Mouse (Mus musculus) ovary, adult 18-20 months (tissue): ENCODE measurements around the gene Arfgap3.
A peak's percentile ranks its signal among the peaks of the same experiment; 100 is the strongest.

Experiments used
- DNase-seq: peaks from one replicate; pipeline ENCODE4 v3.0.0; 2022; ENCODE audit warnings: low spot score, mixed read lengths

The Arfgap3 gene

GRCm38 (mm10) chr15:83251176-83252004, 98.7 kb downstream of the Arfgap3 start, which contains the start of gene A4galt:
A4galt (minus strand) TSS chr15:83251774.
- peak; percentile 36 for DNase-seq

GRCm38 (mm10) chr15:83250651-83251175, 99.3 kb downstream of the Arfgap3 start:
- no peak for DNase-seq
